Mouse (Mus musculus): Measurements from ENCODE around the gene Prkn. TPM values are rescaled to one million over a fixed set of nuclear protein-coding genes. Genes with fewer than 3 reads are reported as not detected.
"Not testable (repeated sequence)": the region's sequence is repeated elsewhere in the genome, so short reads cannot be mapped to it uniquely, and the experiment has no call there.

The Prkn gene
- polyA plus RNA-seq, 1 experiment, result 0.40 TPM

GRCm38 (mm10) chr17:11107007-11107406, 266.8 kb downstream of the Prkn start:
- WGBS, result 71% methylated on average over 3 of the region's 3 CpGs
- no peak for DNase-seq (ENCODE audit: low read depth, low spot score)

GRCm38 (mm10) chr17:11107916-11108315, 267.7 kb downstream of the Prkn start:
- WGBS, result 35% methylated on average over 2 of the region's 2 CpGs
- no peak for DNase-seq (ENCODE audit: low read depth, low spot score)

GRCm38 (mm10) chr17:11117508-11117907, 277.3 kb downstream of the Prkn start:
- DNase-seq (ENCODE audit: low read depth, low spot score), result no peak
- WGBS, result 78% methylated on average over 10 of the region's 10 CpGs

GRCm38 (mm10) chr17:11124048-11124447, 283.9 kb downstream of the Prkn start:
- 69% methylated on average over 7 of the region's 7 CpGs for WGBS
- no peak for DNase-seq (ENCODE audit: low read depth, low spot score)

GRCm38 (mm10) chr17:11127217-11127616, 287.0 kb downstream of the Prkn start:
- no peak for DNase-seq (ENCODE audit: low read depth, low spot score)
- 84% methylated on average over 1 of the region's 1 CpGs for WGBS

- no peak for DNase-seq (ENCODE audit: low read depth, low spot score)
- 70% methylated on average over 4 of the region's 4 CpGs for WGBS
Observed at GRCm38 (mm10) chr17:11130919-11131318, 290.7 kb downstream of the Prkn start.

- no peak for DNase-seq (ENCODE audit: low read depth, low spot score)
- 70% methylated on average over 5 of the region's 5 CpGs for WGBS
Observed at GRCm38 (mm10) chr17:11142321-11142720, 302.1 kb downstream of the Prkn start.

- no peak for DNase-seq (ENCODE audit: low read depth, low spot score)
- WGBS, result 81% methylated on average over 3 of the region's 3 CpGs
Observed at GRCm38 (mm10) chr17:11156119-11156518, 315.9 kb downstream of the Prkn start.

GRCm38 (mm10) chr17:11157536-11157935, 317.4 kb downstream of the Prkn start:
- 75% methylated on average over 7 of the region's 7 CpGs for WGBS
- no peak for DNase-seq (ENCODE audit: low read depth, low spot score)

- DNase-seq (ENCODE audit: low read depth, low spot score), result no peak
- 94% methylated on average over 1 of the region's 1 CpGs for WGBS
Observed at GRCm38 (mm10) chr17:11161436-11161835, 321.3 kb downstream of the Prkn start.

GRCm38 (mm10) chr17:11162770-11163169, 322.6 kb downstream of the Prkn start:
- DNase-seq (ENCODE audit: low read depth, low spot score), result no peak
- WGBS, result 72% methylated on average over 3 of the region's 3 CpGs

- no peak for DNase-seq (ENCODE audit: low read depth, low spot score)
Observed at GRCm38 (mm10) chr17:11187356-11187755, 347.2 kb downstream of the Prkn start.

GRCm38 (mm10) chr17:11188494-11188893, 348.3 kb downstream of the Prkn start:
- no peak for DNase-seq (ENCODE audit: low read depth, low spot score)
- WGBS, result 87% methylated on average over 4 of the region's 4 CpGs

GRCm38 (mm10) chr17:11190306-11190705, 350.1 kb downstream of the Prkn start:
- WGBS, result 53% methylated on average over 2 of the region's 2 CpGs
- DNase-seq (ENCODE audit: low read depth, low spot score), result no peak

- no peak for DNase-seq (ENCODE audit: low read depth, low spot score)
- WGBS, result 65% methylated on average over 2 of the region's 2 CpGs
Observed at GRCm38 (mm10) chr17:11198134-11198533, 357.9 kb downstream of the Prkn start.

GRCm38 (mm10) chr17:11209063-11209462, 368.9 kb downstream of the Prkn start:
- WGBS, result 49% methylated on average over 4 of the region's 4 CpGs
- DNase-seq (ENCODE audit: low read depth, low spot score), result not testable (repeated sequence)

GRCm38 (mm10) chr17:11211006-11211405, 370.8 kb downstream of the Prkn start:
- DNase-seq (ENCODE audit: low read depth, low spot score), result no peak
- 83% methylated on average over 11 of the region's 11 CpGs for WGBS

GRCm38 (mm10) chr17:11211591-11211990, 371.4 kb downstream of the Prkn start:
- no peak for DNase-seq (ENCODE audit: low read depth, low spot score)
- WGBS, result 57% methylated on average over 4 of the region's 4 CpGs

- WGBS, result 90% methylated on average over 3 of the region's 3 CpGs
Observed at GRCm38 (mm10) chr17:11213689-11214088, 373.5 kb downstream of the Prkn start.

GRCm38 (mm10) chr17:11229011-11229410, 388.8 kb downstream of the Prkn start:
- no peak for DNase-seq (ENCODE audit: low read depth, low spot score)
- 62% methylated on average over 4 of the region's 4 CpGs for WGBS

More at GRCm38 (mm10) chr17:11213689-11214088, 373.5 kb downstream of the Prkn start:
- DNase-seq (ENCODE audit: low read depth, low spot score), result no peak

GRCm38 (mm10) chr17:11229426-11229825, 389.2 kb downstream of the Prkn start:
- DNase-seq (ENCODE audit: low read depth, low spot score), result no peak
- WGBS, result 53% methylated on average over 1 of the region's 1 CpGs

- 45% methylated on average over 12 of the region's 12 CpGs for WGBS
- DNase-seq (ENCODE audit: low read depth, low spot score), result no peak
Observed at GRCm38 (mm10) chr17:11230604-11231395, 390.6 kb downstream of the Prkn start.

All from large intestine, adult 2 months (tissue).